Mouse (Mus musculus): Measurements from ENCODE around the gene Telo2. TPM values are rescaled to one million over a fixed set of nuclear protein-coding genes. Genes with fewer than 3 reads are reported as not detected.
"Not testable (repeated sequence)": the region's sequence is repeated elsewhere in the genome, so short reads cannot be mapped to it uniquely, and the experiment has no call there.

Gene Telo2
- polyA plus RNA-seq, 1 experiment, result 18.5 TPM

DNA sequence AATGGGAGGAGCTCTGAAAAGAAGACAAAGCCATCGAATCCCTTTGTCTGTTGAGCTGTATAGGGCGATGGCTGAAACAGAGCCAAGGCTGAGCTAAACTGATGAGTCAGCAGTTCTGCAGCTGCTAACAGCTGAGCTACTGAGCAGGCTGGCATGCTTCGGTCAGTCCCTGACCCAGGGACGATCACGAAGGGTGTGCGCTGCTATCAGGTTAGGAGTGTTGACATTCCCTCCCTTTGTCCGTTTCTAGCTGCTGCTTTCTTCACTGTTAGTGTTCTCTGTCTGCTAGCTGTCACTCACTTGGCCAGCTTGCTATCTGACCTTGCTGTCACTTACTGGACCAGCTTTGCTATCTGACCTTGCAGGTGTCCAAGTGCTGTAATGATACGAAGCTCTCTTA is 11.3 kb upstream of the Telo2 start:
- H3K4me3 ChIP-seq (ENCODE audit: insufficient read depth, low read length), result no peak overlapping the region
- no peak for TF ChIP-seq CTCF (IDR thresholded peaks at IDR 0.05; ENCODE audit: extremely low read depth, insufficient read depth, low read length)
- TF ChIP-seq POLR2A (IDR thresholded peaks at IDR 0.05; ENCODE audit: extremely low read depth, insufficient read depth, low read length), result no peak
- H3K27ac ChIP-seq (ENCODE audit: insufficient read depth, low read length), result no peak overlapping the region
- H3K4me1 ChIP-seq (ENCODE audit: control insufficient read depth, insufficient read depth, low read length), result no peaks in the 10 kb centered on the region

DNA sequence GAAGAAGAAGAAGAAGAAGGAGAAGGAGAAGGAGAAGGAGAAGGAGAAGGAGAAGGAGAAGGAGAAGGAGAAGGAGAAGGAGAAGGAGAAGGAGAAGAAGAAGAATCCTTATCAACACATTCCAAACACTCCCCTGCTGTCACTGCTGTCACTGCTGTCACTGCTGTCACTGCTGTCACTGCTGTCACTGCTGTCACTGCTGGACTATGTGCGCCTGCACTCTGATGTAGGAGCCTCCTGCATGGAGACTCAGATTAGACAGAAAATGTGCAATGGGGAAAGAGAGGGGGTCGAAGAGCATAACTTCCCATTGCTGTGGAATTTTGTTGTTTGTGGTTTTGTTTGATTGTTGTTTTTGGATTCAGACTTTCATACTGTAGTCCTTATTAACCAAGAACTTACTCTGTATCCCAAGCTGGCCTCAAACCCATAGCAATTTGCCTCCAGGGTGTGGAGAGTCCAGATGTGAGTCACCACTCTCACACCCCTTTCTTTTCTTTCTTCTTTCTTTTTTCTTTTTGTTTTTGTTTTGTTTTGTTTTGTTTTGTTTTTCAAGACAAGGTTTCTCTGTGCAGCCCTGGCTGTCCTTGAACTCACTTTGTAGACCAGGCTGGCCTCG is 9.8 kb upstream of the Telo2 start:
- H3K4me1 ChIP-seq (ENCODE audit: control insufficient read depth, insufficient read depth, low read length); H3K4me3 ChIP-seq (ENCODE audit: insufficient read depth, low read length); H3K27ac ChIP-seq (ENCODE audit: insufficient read depth, low read length): not testable (repeated sequence)

DNA sequence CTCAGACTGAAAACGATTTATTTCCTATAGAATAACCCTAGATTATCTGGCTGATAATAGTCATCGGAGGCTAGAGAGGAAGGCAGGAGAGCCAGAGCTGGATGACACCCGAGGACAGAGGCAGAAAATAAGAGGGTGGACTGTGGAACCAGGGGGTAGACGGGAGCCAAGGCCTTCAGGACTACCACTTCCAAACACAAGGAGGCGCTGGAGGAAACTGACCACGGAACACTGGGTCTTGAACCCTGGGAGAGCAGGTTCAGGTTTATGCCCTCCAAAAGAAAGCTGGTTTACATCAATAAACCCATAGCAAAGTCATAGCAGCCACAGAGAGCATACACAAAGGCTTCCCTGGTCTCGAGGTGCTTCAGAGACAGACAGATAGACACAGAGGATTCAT is 8.2 kb upstream of the Telo2 start:
- H3K27ac ChIP-seq (ENCODE audit: insufficient read depth, low read length), result no peak overlapping the region
- H3K4me3 ChIP-seq (ENCODE audit: insufficient read depth, low read length), result no peak overlapping the region
- no peaks in the 10 kb centered on the region for H3K4me1 ChIP-seq (ENCODE audit: control insufficient read depth, insufficient read depth, low read length)
- TF ChIP-seq POLR2A (IDR thresholded peaks at IDR 0.05; ENCODE audit: extremely low read depth, insufficient read depth, low read length) (no peak), CTCF (IDR thresholded peaks at IDR 0.05; ENCODE audit: extremely low read depth, insufficient read depth, low read length) (no peak)

DNA sequence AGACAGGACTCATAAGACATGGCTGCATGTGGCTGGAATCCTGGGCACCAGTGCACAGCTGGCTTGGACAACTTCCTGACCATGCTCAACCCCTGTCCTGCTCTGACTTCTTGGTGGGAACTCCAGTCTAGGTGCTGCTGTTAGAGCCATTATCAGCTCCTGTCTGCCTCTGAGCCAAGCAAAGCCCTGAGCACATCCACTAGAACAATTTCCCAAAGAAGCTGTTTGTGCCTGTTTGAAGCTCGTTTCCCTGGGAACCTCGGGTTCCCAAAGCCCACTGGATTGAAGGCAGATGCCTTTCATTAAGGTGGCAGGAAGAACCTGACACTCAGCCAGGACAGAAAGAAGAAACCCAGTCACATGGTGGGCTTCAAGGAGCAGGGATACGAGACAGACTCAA is 4.6 kb upstream of the Telo2 start, which contains the start of gene Ptx4:
Gene Ptx4, plus strand, starts transcription at position 355 of the 400 bp plus-strand sequence.
- Histone ChIP-seq H3K4me1 (ENCODE audit: control insufficient read depth, insufficient read depth, low read length) (peaks cover 2% of the 10 kb centered on the region; the same call in 1 of the 2 replicates), H3K4me3 (ENCODE audit: insufficient read depth, low read length) (no peak within 1 kb of the TSS), H3K27ac (ENCODE audit: insufficient read depth, low read length) (no peak within 1 kb of the TSS)
- no peak for TF ChIP-seq CTCF (IDR thresholded peaks at IDR 0.05; ENCODE audit: extremely low read depth, insufficient read depth, low read length)
- TF ChIP-seq POLR2A (IDR thresholded peaks at IDR 0.05; ENCODE audit: extremely low read depth, insufficient read depth, low read length), result no peak

DNA sequence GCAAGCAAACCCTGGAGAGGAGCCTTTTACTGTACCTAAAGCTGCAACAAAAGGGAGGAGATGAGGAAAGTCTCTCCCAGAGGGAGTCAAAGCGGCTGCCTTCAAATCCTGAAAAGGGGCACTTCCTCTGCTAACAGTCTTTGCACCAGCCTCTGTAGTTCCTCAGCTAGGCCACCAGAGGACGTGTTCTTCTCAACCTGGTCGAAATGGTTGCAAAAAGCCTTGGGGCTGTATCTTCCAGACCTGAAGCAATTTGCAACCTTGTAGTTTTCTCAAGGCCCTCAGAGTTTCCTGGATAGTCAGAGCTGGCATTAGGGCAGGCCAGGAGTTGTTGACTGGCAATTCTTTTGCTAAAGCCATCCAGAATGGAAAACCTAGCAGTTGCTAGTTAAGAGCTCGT is 1.5 kb upstream of the Telo2 start:
- TF ChIP-seq POLR2A (IDR thresholded peaks at IDR 0.05; ENCODE audit: extremely low read depth, insufficient read depth, low read length) (no peak), CTCF (IDR thresholded peaks at IDR 0.05; ENCODE audit: extremely low read depth, insufficient read depth, low read length) (peak; percentile 46)
- Histone ChIP-seq H3K4me1 (ENCODE audit: control insufficient read depth, insufficient read depth, low read length) (peaks cover 10% of the 10 kb centered on the region; the same call in 1 of the 2 replicates), H3K27ac (ENCODE audit: insufficient read depth, low read length) (no peak overlapping the region), H3K4me3 (ENCODE audit: insufficient read depth, low read length) (no peak overlapping the region)

DNA sequence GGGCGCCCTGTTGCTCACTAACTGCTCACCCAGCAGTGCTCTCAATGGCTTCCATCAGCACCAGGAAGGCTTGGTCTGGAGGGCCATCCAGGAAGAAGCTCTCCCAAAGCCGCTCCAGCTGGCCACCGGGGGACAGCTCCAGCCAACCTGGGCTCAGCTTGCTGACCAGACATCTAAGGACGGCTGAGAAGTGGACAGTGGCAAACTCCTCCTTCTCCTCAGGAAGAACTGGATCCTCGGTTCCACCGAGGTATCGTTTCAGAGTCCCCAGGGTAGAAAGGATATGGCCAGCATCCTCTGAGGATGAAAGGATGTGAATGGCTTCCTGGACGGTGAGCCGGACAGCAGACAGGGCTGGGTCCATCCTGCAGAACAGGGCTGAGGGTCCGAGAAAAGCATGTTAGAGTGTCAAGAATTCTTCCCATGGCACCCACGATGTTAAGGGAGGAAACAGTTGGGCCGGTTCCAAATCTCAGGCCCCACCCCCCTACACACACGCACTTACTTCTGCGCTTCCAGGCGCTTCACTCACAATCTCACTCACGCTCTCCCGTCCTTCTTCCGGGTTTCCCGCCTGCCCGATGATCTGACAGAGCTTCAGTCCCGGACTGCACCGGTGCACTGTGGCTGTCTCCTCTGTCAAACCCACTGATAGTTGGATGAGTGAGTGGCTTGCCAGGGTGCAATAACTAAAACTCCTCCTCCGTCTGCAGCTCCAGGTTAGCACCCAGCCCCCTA is 690 bp downstream of the Telo2 start:
- Histone ChIP-seq H3K27ac (ENCODE audit: insufficient read depth, low read length) (peak overlapping the region; percentile 1; the same call in 1 of the 2 replicates), H3K4me1 (ENCODE audit: control insufficient read depth, insufficient read depth, low read length) (peaks cover 13% of the 10 kb centered on the region; the same call in 1 of the 2 replicates), H3K4me3 (ENCODE audit: insufficient read depth, low read length) (peak overlapping the region; percentile 38)
- TF ChIP-seq POLR2A (IDR thresholded peaks at IDR 0.05; ENCODE audit: extremely low read depth, insufficient read depth, low read length) (no peak), CTCF (IDR thresholded peaks at IDR 0.05; ENCODE audit: extremely low read depth, insufficient read depth, low read length) (no peak)

DNA sequence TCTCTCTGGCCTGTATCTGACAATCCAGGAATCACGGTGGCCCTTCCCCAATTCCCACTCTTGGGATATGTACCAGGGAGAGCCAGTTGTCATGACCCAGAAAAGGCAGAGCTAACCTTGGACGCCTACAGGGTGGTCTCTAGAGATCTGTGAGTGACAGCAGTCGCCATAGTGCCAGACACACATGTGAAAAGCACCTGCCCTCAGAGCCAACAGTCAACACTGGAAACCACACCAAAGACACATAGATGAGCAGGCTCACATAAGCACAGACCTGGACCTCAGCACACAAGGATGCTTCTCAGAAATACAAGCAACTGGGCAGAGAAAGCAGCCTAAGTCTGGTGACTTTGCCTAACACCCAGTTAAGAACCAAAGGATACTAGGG is 3.4 kb downstream of the Telo2 start:
- TF ChIP-seq CTCF (IDR thresholded peaks at IDR 0.05; ENCODE audit: extremely low read depth, insufficient read depth, low read length) (no peak), POLR2A (IDR thresholded peaks at IDR 0.05; ENCODE audit: extremely low read depth, insufficient read depth, low read length) (no peak)
- no peak overlapping the region for H3K27ac ChIP-seq (ENCODE audit: insufficient read depth, low read length)
- H3K4me1 ChIP-seq (ENCODE audit: control insufficient read depth, insufficient read depth, low read length), result peaks cover 13% of the 10 kb centered on the region; the same call in 1 of the 2 replicates
- no peak overlapping the region for H3K4me3 ChIP-seq (ENCODE audit: insufficient read depth, low read length)

DNA sequence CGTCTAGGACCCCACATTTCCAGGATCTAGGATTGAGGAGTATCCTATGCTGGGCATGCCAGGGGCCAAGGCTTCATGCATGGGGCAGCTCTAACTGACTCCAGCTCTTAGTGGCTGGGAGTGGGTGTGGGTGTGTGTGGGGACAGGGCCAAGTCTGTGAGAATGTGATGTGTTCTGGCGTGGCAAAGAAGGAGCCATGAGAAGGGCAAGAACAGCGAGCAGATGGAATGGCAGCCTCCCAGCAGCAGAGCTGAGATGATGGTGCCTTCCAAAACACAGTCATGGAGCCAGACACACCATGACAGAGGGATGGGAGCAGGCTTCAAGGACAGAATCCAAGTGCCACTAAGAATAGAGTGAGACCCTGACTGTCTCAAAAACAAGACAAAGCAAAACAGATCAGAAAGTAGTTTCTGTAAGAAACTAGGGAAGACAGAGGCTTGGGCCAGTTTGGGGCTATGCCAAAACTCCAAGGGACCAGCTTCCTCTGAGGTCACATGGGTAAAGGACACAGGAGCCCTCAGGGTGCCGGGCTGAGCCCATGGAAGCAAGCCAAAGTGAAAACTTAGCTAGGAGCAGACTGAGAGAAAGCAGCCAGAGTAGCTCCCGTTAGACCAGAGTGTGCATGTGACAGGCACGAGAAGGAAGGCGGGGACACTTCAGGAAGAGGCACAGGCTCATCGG is 3.9 kb downstream of the Telo2 start:
- Histone ChIP-seq H3K4me1 (ENCODE audit: control insufficient read depth, insufficient read depth, low read length) (peaks cover 13% of the 10 kb centered on the region; the same call in 1 of the 2 replicates), H3K27ac (ENCODE audit: insufficient read depth, low read length) (no peak overlapping the region), H3K4me3 (ENCODE audit: insufficient read depth, low read length) (no peak overlapping the region)
- no peak for TF ChIP-seq CTCF (IDR thresholded peaks at IDR 0.05; ENCODE audit: extremely low read depth, insufficient read depth, low read length)
- no peak for TF ChIP-seq POLR2A (IDR thresholded peaks at IDR 0.05; ENCODE audit: extremely low read depth, insufficient read depth, low read length)

DNA sequence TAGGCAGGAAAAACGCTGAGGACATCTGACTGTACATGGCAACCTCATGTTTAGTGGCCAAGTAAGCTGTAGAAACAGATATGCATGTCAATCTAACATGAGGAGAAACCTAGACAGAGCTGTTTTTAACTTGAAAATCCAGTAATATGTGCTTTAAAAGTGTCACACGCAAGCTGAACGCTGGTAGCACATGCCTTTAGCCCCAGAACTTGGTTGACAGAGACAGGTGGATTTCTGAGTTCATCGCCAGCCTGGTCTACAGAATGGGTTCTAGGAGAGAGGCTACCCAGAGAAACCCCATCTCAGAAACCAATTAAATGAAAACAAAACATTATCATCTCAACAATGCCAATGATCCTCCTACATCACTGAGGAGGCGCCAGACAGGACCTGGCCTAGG is 4.5 kb downstream of the Telo2 start:
- H3K4me1 ChIP-seq (ENCODE audit: control insufficient read depth, insufficient read depth, low read length), result peaks cover 13% of the 10 kb centered on the region; the same call in 1 of the 2 replicates
- no peak for TF ChIP-seq POLR2A (IDR thresholded peaks at IDR 0.05; ENCODE audit: extremely low read depth, insufficient read depth, low read length)
- no peak for TF ChIP-seq CTCF (IDR thresholded peaks at IDR 0.05; ENCODE audit: extremely low read depth, insufficient read depth, low read length)
- no peak overlapping the region for H3K4me3 ChIP-seq (ENCODE audit: insufficient read depth, low read length)
- H3K27ac ChIP-seq (ENCODE audit: insufficient read depth, low read length), result no peak overlapping the region

Measured in cortical plate, adult 2 months (tissue).